Mouse (Mus musculus) kidney, adult 2 months (tissue): ENCODE data around the gene Jmjd6.

Experiments
- CTCF ChIP-seq: fragments of 200-500 bp; conservative IDR thresholded peaks from 2 replicates; pipeline ENCODE4 v1.5.1; 2011; ENCODE audit warnings: low read depth, mild to moderate bottlenecking, control low read depth, low read length, moderate library complexity, mixed read lengths; ENCODE audit not compliant: insufficient read depth, insufficient read length
- POLR2A ChIP-seq: fragments of 200-500 bp; IDR thresholded peaks from one replicate; pipeline ENCODE4 v1.6.1; 2011; ENCODE audit warnings: low read depth, low read length, control low read depth

DNA sequence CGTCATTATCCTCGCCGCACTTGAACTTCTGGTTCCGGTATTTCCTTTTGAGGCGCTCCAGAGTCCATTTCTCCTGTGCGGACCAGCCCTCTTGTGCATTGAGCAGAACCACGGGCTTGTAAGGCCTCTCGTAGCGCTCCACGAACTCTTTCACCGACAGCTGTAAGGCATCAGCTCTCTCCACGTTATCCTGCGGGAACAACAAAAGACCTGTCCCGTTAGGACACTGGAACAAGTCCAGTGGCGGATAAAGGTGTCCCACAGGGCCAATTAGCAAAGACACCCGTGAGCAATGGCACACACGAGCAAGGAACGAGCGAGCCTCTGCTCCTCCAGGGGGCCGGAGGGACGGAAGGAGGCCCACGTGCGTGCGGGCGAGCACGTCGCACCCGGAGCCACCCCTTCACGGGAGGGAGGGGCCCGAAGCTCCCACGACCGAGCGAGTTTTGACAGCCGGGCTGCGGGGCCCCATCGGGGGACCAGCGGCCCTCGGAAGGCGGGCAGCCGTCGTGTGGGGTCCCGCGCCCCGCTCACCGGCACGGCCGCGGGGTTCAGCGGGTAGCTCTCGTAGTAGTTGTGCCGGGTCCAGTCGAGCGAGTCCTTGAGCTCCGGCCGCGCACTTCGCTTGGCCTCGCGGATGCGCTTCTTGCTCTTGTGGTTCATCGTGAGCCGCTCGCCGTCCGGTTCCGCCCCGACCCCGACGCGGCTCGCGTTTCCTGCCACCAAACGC, 553 bp downstream of the Jmjd6 start:
- no peak for TF ChIP-seq CTCF
- TF ChIP-seq POLR2A: no peak
